Mouse (Mus musculus) activated CD4-positive, CD25-positive, alpha-beta regulatory T cell, adult 4 months (primary cell): ENCODE data around the gene Dnmt3l. TPM values are rescaled to one million over a fixed set of nuclear protein-coding genes. Genes with fewer than 3 reads are reported as not detected.
A peak's percentile ranks its signal among the peaks of the same experiment; 100 is the strongest.

ENCODE experiments used
- ATAC-seq: one replicate; pipeline ENCODE4 v1.8.0; 2017
- polyA plus RNA-seq, 2 experiments: library from polyadenylated mRNA; unstranded; fragments of 100-300 nt; shearing (Covaris generic); gene quantifications; one replicate each; pipeline ENCODE4 v1.2.1; 2017

The Dnmt3l gene
- polyA plus RNA-seq, 2 experiments from 2014 or later, result not detected

- ATAC-seq, result no peak
Measured at GRCm38 (mm10) chr10:78037139-78037538, 4.6 kb upstream of the Dnmt3l start.

- no peak for ATAC-seq
Measured at GRCm38 (mm10) chr10:78042096-78042495, 349 bp downstream of the Dnmt3l start.

- ATAC-seq, result no peak
Measured at GRCm38 (mm10) chr10:78042697-78043405, 1.1 kb downstream of the Dnmt3l start.

GRCm38 (mm10) chr10:78043406-78043836 lies 1.7 kb downstream of the Dnmt3l start, which contains the start of gene Aire:
Gene Aire, minus strand, starts transcription at chr10:78043610.
- ATAC-seq, result peak; percentile 66

GRCm38 (mm10) chr10:78044531-78044930 lies 2.8 kb downstream of the Dnmt3l start:
- ATAC-seq, result no peak

- ATAC-seq, result no peak
Measured at GRCm38 (mm10) chr10:78046388-78046787, 4.6 kb downstream of the Dnmt3l start.

GRCm38 (mm10) chr10:78048061-78048730 lies 6.4 kb downstream of the Dnmt3l start:
- ATAC-seq, result no peak

- ATAC-seq, result no peak
Measured at GRCm38 (mm10) chr10:78049519-78050035, 7.8 kb downstream of the Dnmt3l start.

GRCm38 (mm10) chr10:78054633-78055565 lies 13.2 kb downstream of the Dnmt3l start:
- no peak for ATAC-seq

- ATAC-seq, result no peak
Measured at GRCm38 (mm10) chr10:78057056-78057455, 15.3 kb downstream of the Dnmt3l start.

- no peak for ATAC-seq
Measured at GRCm38 (mm10) chr10:78063122-78063521, 21.4 kb downstream of the Dnmt3l start.

GRCm38 (mm10) chr10:78067226-78067625 lies 25.5 kb downstream of the Dnmt3l start:
- no peak for ATAC-seq

- no peak for ATAC-seq
Measured at GRCm38 (mm10) chr10:78068541-78068940, 26.8 kb downstream of the Dnmt3l start.

GRCm38 (mm10) chr10:78069101-78070011 lies 27.6 kb downstream of the Dnmt3l start, which contains the start of gene Icosl:
Gene Icosl, plus strand, starts transcription at chr10:78069302.
- peak; percentile 79 for ATAC-seq

- ATAC-seq, result no peak
Measured at GRCm38 (mm10) chr10:78074151-78074550, 32.4 kb downstream of the Dnmt3l start.

GRCm38 (mm10) chr10:78074977-78075376 lies 33.2 kb downstream of the Dnmt3l start:
- peak; percentile 86 for ATAC-seq

GRCm38 (mm10) chr10:78077862-78078261 lies 36.1 kb downstream of the Dnmt3l start:
- no peak for ATAC-seq

GRCm38 (mm10) chr10:78078276-78078675 lies 36.5 kb downstream of the Dnmt3l start:
- ATAC-seq, result peak; percentile 16

GRCm38 (mm10) chr10:78079955-78080591 lies 38.3 kb downstream of the Dnmt3l start:
- no peak for ATAC-seq

- ATAC-seq, result no peak
Measured at GRCm38 (mm10) chr10:78084073-78084472, 42.3 kb downstream of the Dnmt3l start.

GRCm38 (mm10) chr10:78085711-78086110 lies 44.0 kb downstream of the Dnmt3l start:
- no peak for ATAC-seq
